Mouse (Mus musculus) frontal cortex, postnatal 36 days (tissue): Measurements from ENCODE around the gene Pdcd4.
"Not testable (repeated sequence)": the region's sequence is repeated elsewhere in the genome, so short reads cannot be mapped to it uniquely, and the experiment has no call there.

Experiments used
- DNase-seq, 2 experiments: peaks; one replicate each; pipeline ENCODE4 v3.0.0; 2022; ENCODE audit warnings: low spot score in 2 of 2

Pdcd4 gene

GRCm38 (mm10) chr19:53945171-53946042, 53.4 kb downstream of the Pdcd4 start:
- DNase-seq = peak; percentile 30 to 35

- DNase-seq = no peak
Measured at GRCm38 (mm10) chr19:53957513-53957912, 65.5 kb downstream of the Pdcd4 start.

DNA sequence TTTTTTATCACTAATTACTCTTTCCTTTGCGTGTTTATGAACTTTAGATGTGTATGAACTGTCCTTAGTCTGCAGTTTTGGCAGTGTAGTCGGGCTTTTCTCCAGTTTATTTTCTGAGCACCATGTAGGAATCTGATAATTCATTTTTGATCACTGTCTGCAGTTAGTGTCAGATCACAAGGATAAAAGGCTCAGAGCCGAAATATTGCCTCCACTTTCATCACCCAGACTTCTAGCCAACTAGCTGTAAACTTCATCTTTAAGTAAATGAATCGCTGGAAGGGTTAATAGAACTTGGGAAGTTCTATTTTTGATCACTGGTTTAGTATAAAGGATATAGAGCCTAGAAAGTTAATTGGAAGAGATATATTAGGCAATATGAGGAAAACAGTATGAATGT, 70.5 kb downstream of the Pdcd4 start:
- no peak for DNase-seq

DNA sequence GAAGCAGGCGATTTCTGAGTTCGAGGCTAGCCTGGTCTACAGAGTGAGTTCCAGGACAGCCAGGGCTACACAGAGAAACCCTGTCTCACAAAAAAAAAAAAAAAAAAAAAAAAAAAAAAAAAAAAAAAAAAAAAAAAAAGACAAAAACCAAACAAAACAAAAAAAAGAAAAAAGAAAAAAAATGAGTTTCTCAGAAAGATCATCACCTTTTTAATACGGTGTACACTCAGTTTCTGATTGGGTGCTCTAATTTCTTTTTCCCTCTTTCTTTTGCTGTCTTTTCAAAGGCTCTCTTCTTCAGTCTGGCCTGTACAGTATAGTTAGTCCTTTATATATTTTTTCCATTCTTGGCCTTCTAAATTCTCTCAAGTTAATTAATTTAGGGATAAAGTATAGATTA, 72.3 kb downstream of the Pdcd4 start:
- DNase-seq = not testable (repeated sequence)

GRCm38 (mm10) chr19:53964910-53965633, 73.0 kb downstream of the Pdcd4 start:
- DNase-seq = no peak

GRCm38 (mm10) chr19:53969226-53969625, 77.2 kb downstream of the Pdcd4 start:
- no peak for DNase-seq

GRCm38 (mm10) chr19:53971938-53972337, 79.9 kb downstream of the Pdcd4 start:
- no peak for DNase-seq

DNA sequence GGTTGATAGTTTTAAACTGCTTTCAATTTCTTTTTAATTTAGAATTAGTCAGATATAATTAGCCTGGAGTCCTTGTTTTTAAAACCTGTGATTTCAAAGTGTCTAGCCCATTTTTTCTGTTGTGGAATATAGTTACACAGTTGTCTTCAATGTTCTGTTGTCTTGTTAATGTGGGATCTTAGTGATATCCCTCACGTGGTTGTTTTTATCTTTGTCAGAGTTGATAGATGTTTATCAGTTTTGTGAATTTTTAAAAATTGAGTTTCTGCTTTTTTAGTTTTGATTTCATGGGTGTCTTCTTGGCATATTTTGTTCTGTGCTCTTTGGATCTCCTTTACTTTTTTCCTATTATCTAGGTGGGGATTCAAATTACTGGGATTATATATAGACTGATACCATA, 81.6 kb downstream of the Pdcd4 start:
- no peak for DNase-seq
